Mouse (Mus musculus) myocyte (in vitro differentiated cells): ENCODE results near the gene Apom. TPM values are rescaled to one million over a fixed set of nuclear protein-coding genes. Genes with fewer than 3 reads are reported as not detected.

ENCODE experiments used
- H3K27me3 ChIP-seq: one replicate; pipeline ENCODE4 v1.6.1; 2011; ENCODE audit not compliant: control insufficient read depth, insufficient read depth, insufficient read length
- H3K36me3 ChIP-seq: one replicate; pipeline ENCODE4 v1.6.1; 2011; ENCODE audit not compliant: control insufficient read depth, insufficient read depth
- H3K4me2 ChIP-seq: one replicate; pipeline ENCODE4 v1.6.1; 2011; ENCODE audit warnings: low read depth, control low read depth
- H3K4me3 ChIP-seq: one replicate; pipeline ENCODE4 v1.5.1; 2011; ENCODE audit warnings: mild to moderate bottlenecking, control low read depth, moderate library complexity
- H3K79me2 ChIP-seq: one replicate; pipeline ENCODE4 v1.6.1; 2011; ENCODE audit not compliant: control insufficient read depth, insufficient read depth
- H3ac ChIP-seq: one replicate; pipeline ENCODE4 v1.6.1; 2011; ENCODE audit not compliant: control insufficient read depth, insufficient read length
- CEBPB ChIP-seq: IDR thresholded peaks from 2 replicates; pipeline ENCODE4 v1.6.1; 2011; ENCODE audit warnings: mild to moderate bottlenecking, moderate library complexity; ENCODE audit not compliant: poor library complexity, insufficient read depth, severe bottlenecking
- E2F4 ChIP-seq: IDR thresholded peaks from one replicate; pipeline ENCODE4 v1.6.1; 2011; ENCODE audit warnings: mild to moderate bottlenecking, control low read depth, moderate library complexity; ENCODE audit not compliant: insufficient read depth
- MAX ChIP-seq: IDR thresholded peaks from one replicate; pipeline ENCODE4 v1.6.1; 2011; ENCODE audit warnings: low read depth, mild to moderate bottlenecking, control low read depth
- MYOD1 ChIP-seq, 3 experiments: IDR thresholded peaks; one replicate each; pipeline ENCODE4 v1.6.1; 2011; ENCODE audit warnings: control low read depth in 2 of 3, low read depth in 2 of 3, mild to moderate bottlenecking in 2 of 3, moderate library complexity in 1 of 3; ENCODE audit not compliant: insufficient read length in 2 of 3, control insufficient read depth in 1 of 3
- MYOG ChIP-seq, 3 experiments: IDR thresholded peaks; one replicate each; pipeline ENCODE4 v1.6.1; 2011; ENCODE audit warnings: control low read depth in 2 of 3, low read depth in 2 of 3, mild to moderate bottlenecking in 2 of 3; ENCODE audit not compliant: insufficient read length in 2 of 3, control insufficient read depth in 1 of 3, insufficient read depth in 1 of 3
- POLR2A ChIP-seq: IDR thresholded peaks from one replicate; pipeline ENCODE4 v1.6.1; 2011; ENCODE audit warnings: low read depth, mild to moderate bottlenecking, control low read depth, moderate library complexity; ENCODE audit not compliant: insufficient read length
- POLR2AphosphoS2 ChIP-seq: IDR thresholded peaks from one replicate; pipeline ENCODE4 v1.6.1; 2011; ENCODE audit warnings: low read depth, control low read depth; ENCODE audit not compliant: insufficient read length
- REST ChIP-seq: IDR thresholded peaks from one replicate; pipeline ENCODE4 v1.6.1; 2011; ENCODE audit warnings: mild to moderate bottlenecking, control low read depth, moderate library complexity; ENCODE audit not compliant: insufficient read depth, insufficient read length
- SRF ChIP-seq: IDR thresholded peaks from one replicate; pipeline ENCODE4 v1.6.1; 2011; ENCODE audit warnings: low read depth; ENCODE audit not compliant: control insufficient read depth, insufficient read length
- TCF12 ChIP-seq: IDR thresholded peaks from one replicate; pipeline ENCODE4 v1.6.1; 2011; ENCODE audit warnings: mild to moderate bottlenecking, control low read depth; ENCODE audit not compliant: poor library complexity, insufficient read depth, severe bottlenecking
- TCF3 ChIP-seq: IDR thresholded peaks from one replicate; pipeline ENCODE4 v1.6.1; 2011; ENCODE audit warnings: low read depth, control low read depth; ENCODE audit not compliant: insufficient read length
- polyA plus RNA-seq: library from polyadenylated mRNA; unstranded; fragments of >200 nt; fragmentation: generic; extraction: Trizol; gene quantifications from one replicate; pipeline ENCODE4 v1.2.1, GENCODE M21; 2012; ENCODE audit warnings: missing spikeins

Apom gene
- polyA plus RNA-seq, 1 experiment, result 0.18 TPM

DNA sequence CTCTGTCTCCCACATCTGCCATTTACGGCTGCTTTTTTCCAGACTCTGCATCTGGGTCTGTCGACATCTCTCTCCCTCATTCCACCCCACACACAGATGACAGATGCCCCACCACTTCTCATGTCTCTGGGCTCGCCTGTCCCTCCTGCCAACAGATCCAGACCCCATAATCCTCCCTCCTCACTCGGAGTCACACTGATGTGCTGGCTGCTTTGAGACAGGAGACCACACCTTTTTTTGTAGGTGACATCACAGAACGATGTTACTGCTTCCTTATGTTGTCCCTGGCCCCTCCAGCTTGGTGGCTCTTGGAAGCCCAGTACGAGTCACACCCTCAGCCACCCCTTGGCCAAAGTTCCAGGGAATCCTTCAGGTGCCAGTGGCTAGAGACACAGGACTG is 51.6 kb downstream of the Apom start:
- no peak overlapping the region for H3K4me3 ChIP-seq
- no peaks in the 10 kb centered on the region for H3K79me2 ChIP-seq
- H3K36me3 ChIP-seq, result no peaks in the 10 kb centered on the region
- no peak overlapping the region for H3ac ChIP-seq
- H3K27me3 ChIP-seq, result peaks cover 20% of the 10 kb centered on the region
- H3K4me2 ChIP-seq, result no peak overlapping the region
- no peak for TF ChIP-seq POLR2A
- TF ChIP-seq CEBPB, result no peak
- TF ChIP-seq MAX, result no peak
- TF ChIP-seq MYOG (IDR thresholded peaks at IDR 0.05; ENCODE audit: control insufficient read depth in 1 of 3, insufficient read depth in 1 of 3, insufficient read length in 2 of 3, low read depth in 2 of 3), result no peak
- no peak for TF ChIP-seq MYOD1 (IDR thresholded peaks at IDR 0.05; ENCODE audit: control insufficient read depth in 1 of 3, insufficient read length in 2 of 3, low read depth in 2 of 3)
- TF ChIP-seq REST, result no peak
- no peak for TF ChIP-seq SRF
- no peak for TF ChIP-seq TCF12
- TF ChIP-seq TCF3, result no peak
- no peak for TF ChIP-seq POLR2AphosphoS2
- no peak for TF ChIP-seq E2F4

DNA sequence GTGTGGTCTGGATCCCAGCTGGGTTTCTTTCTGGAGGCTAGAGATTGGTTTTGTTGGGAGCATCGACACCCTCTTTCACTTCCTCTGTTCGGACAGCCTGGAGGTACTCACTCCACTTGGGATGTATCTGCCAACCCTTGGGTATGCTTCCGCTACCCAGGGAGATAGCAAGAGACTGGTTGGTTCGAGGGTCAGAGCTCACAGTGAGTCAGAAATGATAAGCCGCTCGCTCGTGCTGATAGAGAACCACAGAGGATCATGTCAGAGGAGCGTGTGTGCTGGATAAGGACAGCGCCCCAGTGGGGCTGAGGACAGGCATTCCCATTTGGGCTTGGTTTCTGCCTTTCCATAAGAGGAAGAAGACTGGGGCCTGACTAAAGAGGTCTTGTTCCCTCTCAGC is 52.1 kb downstream of the Apom start:
- no peaks in the 10 kb centered on the region for H3K36me3 ChIP-seq
- TF ChIP-seq SRF, result no peak
- TF ChIP-seq POLR2AphosphoS2, result no peak
- TF ChIP-seq MYOD1 (IDR thresholded peaks at IDR 0.05; ENCODE audit: control insufficient read depth in 1 of 3, insufficient read length in 2 of 3, low read depth in 2 of 3), result no peak
- TF ChIP-seq MAX, result no peak
- TF ChIP-seq TCF12, result no peak
- TF ChIP-seq MYOG (IDR thresholded peaks at IDR 0.05; ENCODE audit: control insufficient read depth in 1 of 3, insufficient read depth in 1 of 3, insufficient read length in 2 of 3, low read depth in 2 of 3), result no peak
- no peak for TF ChIP-seq CEBPB
- TF ChIP-seq E2F4, result no peak
- TF ChIP-seq TCF3, result no peak
- no peak for TF ChIP-seq REST
- no peak overlapping the region for H3K4me2 ChIP-seq
- peaks cover 20% of the 10 kb centered on the region for H3K27me3 ChIP-seq
- H3K79me2 ChIP-seq, result no peaks in the 10 kb centered on the region
- no peak overlapping the region for H3K4me3 ChIP-seq
- H3ac ChIP-seq, result no peak overlapping the region

Other genes starting within 250 kb of the Apom start
- gene C2, start 233.8 kb downstream of the Apom start, polyA plus RNA-seq, result 0.43 TPM
- gene Ehmt2, start 233.6 kb downstream of the Apom start, polyA plus RNA-seq, result 94.5 TPM
- gene Slc44a4, start 217.6 kb downstream of the Apom start, polyA plus RNA-seq, result 14.6 TPM
- 30.1 TPM for gene Neu1, start 200.8 kb downstream of the Apom start, polyA plus RNA-seq
- 7.3 TPM for gene Hspa1b, start 172.8 kb downstream of the Apom start, polyA plus RNA-seq
- gene Gm20481, start 162.1 kb downstream of the Apom start, polyA plus RNA-seq, result not detected
- gene Hspa1a, start 159.9 kb downstream of the Apom start, polyA plus RNA-seq, result 1.8 TPM
- gene Hspa1l, start 159.3 kb downstream of the Apom start, polyA plus RNA-seq, result 1.3 TPM
- 52.3 TPM for gene Lsm2, start 150.2 kb downstream of the Apom start, polyA plus RNA-seq
- 208 TPM for gene Vars, start 131.1 kb downstream of the Apom start, polyA plus RNA-seq
- 0.05 TPM for gene Vwa7, start 115.5 kb downstream of the Apom start, polyA plus RNA-seq
- 0.14 TPM for gene Sapcd1, start 104.0 kb downstream of the Apom start, polyA plus RNA-seq
- 2.1 TPM for gene Msh5, start 85.3 kb downstream of the Apom start, polyA plus RNA-seq
- 412 TPM for gene Clic1, start 82.1 kb downstream of the Apom start, polyA plus RNA-seq
- gene Ddah2, start 73.0 kb downstream of the Apom start, polyA plus RNA-seq, result 101 TPM
- gene Ly6g6c, start 66.7 kb downstream of the Apom start, polyA plus RNA-seq, result 0.18 TPM
- gene Mpig6b, start 65.9 kb downstream of the Apom start, polyA plus RNA-seq, result not detected
- not detected for gene Ly6g6e, start 55.1 kb downstream of the Apom start, polyA plus RNA-seq
- gene Ly6g6d, start 54.0 kb downstream of the Apom start, polyA plus RNA-seq, result not detected
- not detected for gene Ly6g6f, start 46.4 kb downstream of the Apom start, polyA plus RNA-seq
- 64.7 TPM for gene Abhd16a, start 42.8 kb downstream of the Apom start, polyA plus RNA-seq
- not detected for gene Ly6g5c, start 23.8 kb downstream of the Apom start, polyA plus RNA-seq
- 0.11 TPM for gene Ly6g5b, start 16.6 kb downstream of the Apom start, polyA plus RNA-seq
- gene Gpank1, start 10.6 kb downstream of the Apom start, polyA plus RNA-seq, result 17.4 TPM
- 320 TPM for gene Csnk2b, start 10.0 kb downstream of the Apom start, polyA plus RNA-seq
- 12.8 TPM for gene D17H6S53E, start 5.7 kb downstream of the Apom start, polyA plus RNA-seq
- gene Bag6, start 3.1 kb upstream of the Apom start, polyA plus RNA-seq, result 271 TPM
- gene Prrc2a, start 32.8 kb upstream of the Apom start, polyA plus RNA-seq, result 153 TPM
- not detected for gene Aif1, start 44.0 kb upstream of the Apom start, polyA plus RNA-seq
- 4.3 TPM for gene Lst1, start 56.4 kb upstream of the Apom start, polyA plus RNA-seq
- 0.05 TPM for gene Ltb, start 62.4 kb upstream of the Apom start, polyA plus RNA-seq
- gene Tnf, start 70.0 kb upstream of the Apom start, polyA plus RNA-seq, result 0.05 TPM
- gene Lta, start 73.3 kb upstream of the Apom start, polyA plus RNA-seq, result 0.26 TPM
- 0.18 TPM for gene Gm16181, start 88.8 kb upstream of the Apom start, polyA plus RNA-seq
- 2.0 TPM for gene Atp6v1g2, start 101.6 kb upstream of the Apom start, polyA plus RNA-seq
- 27.1 TPM for gene Nfkbil1, start 103.7 kb upstream of the Apom start, polyA plus RNA-seq
- 268 TPM for gene Ddx39b, start 109.7 kb upstream of the Apom start, polyA plus RNA-seq
- 38.3 TPM for gene H2-D1, start 130.7 kb upstream of the Apom start, polyA plus RNA-seq
- 6.6 TPM for gene H2-Q1, start 188.4 kb upstream of the Apom start, polyA plus RNA-seq
- 0.17 TPM for gene H2-Q2, start 210.2 kb upstream of the Apom start, polyA plus RNA-seq
- 8.3 TPM for gene H2-Q4, start 247.6 kb upstream of the Apom start, polyA plus RNA-seq